Mouse (Mus musculus): Measurements from ENCODE around the gene Ppip5k2.

Gene Ppip5k2

GRCm38 (mm10) chr1:97754392-97754791, 15.8 kb downstream of the Ppip5k2 start:
- DNase-seq (ENCODE audit: low spot score), result no peak

GRCm38 (mm10) chr1:97753216-97753615, 17.0 kb downstream of the Ppip5k2 start:
- DNase-seq (ENCODE audit: low spot score), result no peak

- DNase-seq (ENCODE audit: low spot score), result no peak
Observed at GRCm38 (mm10) chr1:97748163-97748562, 22.0 kb downstream of the Ppip5k2 start.

GRCm38 (mm10) chr1:97746261-97746660, 23.9 kb downstream of the Ppip5k2 start:
- DNase-seq (ENCODE audit: low spot score), result no peak

GRCm38 (mm10) chr1:97745712-97746111, 24.5 kb downstream of the Ppip5k2 start:
- DNase-seq (ENCODE audit: low spot score), result no peak

GRCm38 (mm10) chr1:97743063-97743462, 27.1 kb downstream of the Ppip5k2 start:
- DNase-seq (ENCODE audit: low spot score), result no peak

GRCm38 (mm10) chr1:97729339-97729738, 40.9 kb downstream of the Ppip5k2 start:
- DNase-seq (ENCODE audit: low spot score), result no peak

- no peak for DNase-seq (ENCODE audit: low spot score)
Observed at GRCm38 (mm10) chr1:97726730-97727129, 43.5 kb downstream of the Ppip5k2 start.

GRCm38 (mm10) chr1:97718440-97718839, 51.8 kb downstream of the Ppip5k2 start:
- DNase-seq (ENCODE audit: low spot score), result no peak

GRCm38 (mm10) chr1:97714334-97714868, 55.8 kb downstream of the Ppip5k2 start:
- DNase-seq (ENCODE audit: low spot score), result no peak

GRCm38 (mm10) chr1:97710520-97710919, 59.7 kb downstream of the Ppip5k2 start:
- DNase-seq (ENCODE audit: low spot score), result no peak

GRCm38 (mm10) chr1:97705389-97705788, 64.8 kb downstream of the Ppip5k2 start:
- DNase-seq (ENCODE audit: low spot score), result no peak

GRCm38 (mm10) chr1:97704646-97705045, 65.6 kb downstream of the Ppip5k2 start:
- no peak for DNase-seq (ENCODE audit: low spot score)

- no peak for DNase-seq (ENCODE audit: low spot score)
Observed at GRCm38 (mm10) chr1:97698956-97699570, 71.1 kb downstream of the Ppip5k2 start.

GRCm38 (mm10) chr1:97697273-97697672, 72.9 kb downstream of the Ppip5k2 start:
- DNase-seq (ENCODE audit: low spot score), result no peak

GRCm38 (mm10) chr1:97693825-97694224, 76.4 kb downstream of the Ppip5k2 start:
- DNase-seq (ENCODE audit: low spot score), result no peak

GRCm38 (mm10) chr1:97688756-97689155, 81.5 kb downstream of the Ppip5k2 start:
- peak; percentile 61 for DNase-seq (ENCODE audit: low spot score)

- no peak for DNase-seq (ENCODE audit: low spot score)
Observed at GRCm38 (mm10) chr1:97676526-97677177, 93.6 kb downstream of the Ppip5k2 start.

GRCm38 (mm10) chr1:97676115-97676514, 94.1 kb downstream of the Ppip5k2 start:
- DNase-seq (ENCODE audit: low spot score), result no peak

GRCm38 (mm10) chr1:97672849-97673248, 97.4 kb downstream of the Ppip5k2 start:
- DNase-seq (ENCODE audit: low spot score), result no peak

- DNase-seq (ENCODE audit: low spot score), result no peak
Observed at GRCm38 (mm10) chr1:97667288-97667687, 102.9 kb downstream of the Ppip5k2 start.

- DNase-seq (ENCODE audit: low spot score), result peak; percentile 34
Observed at GRCm38 (mm10) chr1:97662324-97662723, 107.9 kb downstream of the Ppip5k2 start.

GRCm38 (mm10) chr1:97661406-97662241, 108.6 kb downstream of the Ppip5k2 start, which contains the start of gene D1Ertd622e:
TSS of gene D1Ertd622e (minus strand) at chr1:97662074.
- peak; percentile 76 for DNase-seq (ENCODE audit: low spot score)

Measured in embryo, embryonic 10 days (tissue).